Mouse (Mus musculus) liver, embryonic 11.5 days (tissue): ENCODE data around the gene Rrp1b. TPM values are rescaled to one million over a fixed set of nuclear protein-coding genes. Genes with fewer than 3 reads are reported as not detected.
"Not testable (repeated sequence)": the region's sequence is repeated elsewhere in the genome, so short reads cannot be mapped to it uniquely, and the experiment has no call there.

ENCODE experiments used
- ATAC-seq: fragments of 200-750 bp; cut with Nextera tagmentation; replicated peaks from 2 replicates; pipeline ENCODE4 v1.8.0; 2017; ENCODE audit warnings: moderate number of reproducible peaks, mild to moderate bottlenecking, moderate TSS enrichment, moderate library complexity; ENCODE audit not compliant: low FRiP score
- DNase-seq: peaks from one replicate; pipeline ENCODE4 v3.0.0-alpha.2; 2017; ENCODE audit warnings: low spot score
- H3K27ac ChIP-seq: fragments of 300-500 bp; sonication (generic); 2 replicates; pipeline ENCODE4 v1.5.1; 2014; ENCODE audit warnings: mild to moderate bottlenecking, low read depth, low read length, control low read depth
- H3K27me3 ChIP-seq: fragments of 300-500 bp; sonication (generic); replicated peaks from 2 replicates; pipeline ENCODE4 v1.6.1; 2014; ENCODE audit warnings: low read length, mixed read lengths; ENCODE audit not compliant: control insufficient read depth, insufficient read depth
- H3K36me3 ChIP-seq: fragments of 300-500 bp; sonication (generic); 2 replicates; pipeline ENCODE4 v1.6.1; 2014; ENCODE audit warnings: mild to moderate bottlenecking, low read length, moderate library complexity, mixed read lengths; ENCODE audit not compliant: control insufficient read depth, insufficient read depth
- H3K4me1 ChIP-seq: fragments of 300-500 bp; sonication (generic); replicated peaks from 2 replicates; pipeline ENCODE4 v1.6.1; 2014; ENCODE audit warnings: low read length, mixed read lengths; ENCODE audit not compliant: control insufficient read depth, insufficient read depth
- H3K4me2 ChIP-seq: fragments of 300-500 bp; sonication (generic); 2 replicates; pipeline ENCODE4 v1.6.1; 2014; ENCODE audit warnings: mild to moderate bottlenecking, control low read depth, moderate library complexity
- H3K4me3 ChIP-seq: fragments of 300-500 bp; sonication (generic); 2 replicates; pipeline ENCODE4 v1.5.1; 2014; ENCODE audit warnings: low read depth, low read length, control low read depth
- H3K9ac ChIP-seq: fragments of 300-500 bp; sonication (generic); 2 replicates; pipeline ENCODE4 v1.6.1; 2014; ENCODE audit warnings: low read depth, low read length, control low read depth
- H3K9me3 ChIP-seq: fragments of 300-500 bp; sonication (generic); 2 replicates; pipeline ENCODE4 v1.6.1; 2016; ENCODE audit warnings: low read length, inconsistent platforms, mixed read lengths; ENCODE audit not compliant: control insufficient read depth
- whole genome bisulfite sequencing: fragments of 180-500 bp; shearing (Covaris S2); extraction: QIAGEN DNeasy Blood & Tissue Kit; methylation state at CpG from one replicate; pipeline ENCODE4 v1.1.7; 2014; 5-methylcytosine and 5-hydroxymethylcytosine counted together
- polyA plus RNA-seq: library from polyadenylated mRNA; unstranded; fragments of >200 nt; fragmentation: Nextera tagmentation; extraction: Ambion mirVana; gene quantifications from 2 replicates; pipeline ENCODE4 v1.2.1, GENCODE M21; 2014

Rrp1b gene
- polyA plus RNA-seq, 1 experiment from 2014 or later = 75.2 TPM

- H3K27ac ChIP-seq = no peak overlapping the region
- no peak overlapping the region for H3K9ac ChIP-seq
- H3K4me1 ChIP-seq = peaks cover 5% of the 10 kb centered on the region
- no peak overlapping the region for H3K4me3 ChIP-seq
- DNase-seq (no peak), ATAC-seq (no peak)
- H3K36me3 ChIP-seq = no peaks in the 10 kb centered on the region
- H3K9me3 ChIP-seq = no peaks in the 10 kb centered on the region
- no peak overlapping the region for H3K4me2 ChIP-seq
- 91% methylated on average over 2 of the region's 2 CpGs for WGBS
- H3K27me3 ChIP-seq = no peaks in the 10 kb centered on the region
Observed at GRCm38 (mm10) chr17:32087069-32087468, 51.2 kb downstream of the Rrp1b start.

GRCm38 (mm10) chr17:32091032-32091363 lies 55.1 kb downstream of the Rrp1b start:
- 6% methylated on average over 1 of the region's 1 CpGs for WGBS
- H3K9ac ChIP-seq = peak overlapping the region; percentile 68

GRCm38 (mm10) chr17:32091364-32092240 lies 55.7 kb downstream of the Rrp1b start:
- not testable (repeated sequence) for H3K4me1 ChIP-seq, H3K27me3 ChIP-seq, H3K9me3 ChIP-seq, H3K36me3 ChIP-seq
- ATAC-seq (peak; percentile 93), DNase-seq (peak; percentile 90)
- WGBS = 11% methylated on average over 14 of the region's 16 CpGs
- peak overlapping the region; percentile 68 for H3K9ac ChIP-seq
- H3K4me2 ChIP-seq = peak overlapping the region; percentile 68
- H3K4me3 ChIP-seq = peak overlapping the region; percentile 40
- peak overlapping the region; percentile 84 for H3K27ac ChIP-seq

More at GRCm38 (mm10) chr17:32091032-32091363, 55.1 kb downstream of the Rrp1b start:
- Histone ChIP-seq H3K4me1 (peaks cover 6% of the 10 kb centered on the region), H3K27ac (peak overlapping the region; percentile 84), H3K4me2 (peak overlapping the region; percentile 68), H3K27me3 (no peaks in the 10 kb centered on the region), H3K36me3 (no peaks in the 10 kb centered on the region), H3K9me3 (no peaks in the 10 kb centered on the region), H3K4me3 (peak overlapping the region; percentile 40)
- DNase-seq = no peak
- no peak; the same call in 1 of the 2 replicates for ATAC-seq

GRCm38 (mm10) chr17:32092241-32092619 lies 56.3 kb downstream of the Rrp1b start:
- peak; percentile 80 for ATAC-seq
- Histone ChIP-seq H3K9ac (peak overlapping the region; percentile 32; the same call in 1 of the 2 replicates), H3K27ac (peak overlapping the region; percentile 84), H3K4me1 (peaks cover 6% of the 10 kb centered on the region), H3K4me3 (no peak overlapping the region), H3K9me3 (no peaks in the 10 kb centered on the region), H3K4me2 (peak overlapping the region; percentile 68), H3K27me3 (no peaks in the 10 kb centered on the region), H3K36me3 (no peaks in the 10 kb centered on the region)
- DNase-seq = no peak
- WGBS = 78% methylated on average over 1 of the region's 1 CpGs

GRCm38 (mm10) chr17:32092895-32093294 lies 57.0 kb downstream of the Rrp1b start:
- H3K9me3 ChIP-seq = no peaks in the 10 kb centered on the region
- H3K9ac ChIP-seq = no peak overlapping the region
- peaks cover 6% of the 10 kb centered on the region for H3K4me1 ChIP-seq
- ATAC-seq = no peak
- no peak overlapping the region for H3K4me3 ChIP-seq
- no peaks in the 10 kb centered on the region for H3K36me3 ChIP-seq
- no peak overlapping the region for H3K27ac ChIP-seq
- WGBS = 81% methylated on average over 5 of the region's 5 CpGs
- no peak overlapping the region for H3K4me2 ChIP-seq
- DNase-seq = no peak
- H3K27me3 ChIP-seq = no peaks in the 10 kb centered on the region

GRCm38 (mm10) chr17:32097676-32098075 lies 61.8 kb downstream of the Rrp1b start:
- H3K36me3 ChIP-seq = no peaks in the 10 kb centered on the region
- 0 out of 2 replicates have a peak, but pooled peaks cover 3% of the 10 kb centered on the region for H3K27me3 ChIP-seq
- H3K4me1 ChIP-seq = peaks cover 13% of the 10 kb centered on the region
- DNase-seq = no peak
- ATAC-seq = no peak
- H3K9me3 ChIP-seq = no peaks in the 10 kb centered on the region
- no peak overlapping the region for H3K4me3 ChIP-seq
- H3K4me2 ChIP-seq = no peak overlapping the region
- 65% methylated on average over 1 of the region's 1 CpGs for WGBS
- no peak overlapping the region for H3K9ac ChIP-seq
- no peak overlapping the region for H3K27ac ChIP-seq

- H3K27me3 ChIP-seq, DNase-seq, H3K27ac ChIP-seq, H3K4me2 ChIP-seq, H3K9me3 ChIP-seq, H3K4me3 ChIP-seq, H3K36me3 ChIP-seq, ATAC-seq, H3K9ac ChIP-seq: not testable (repeated sequence)
- peaks cover 13% of the 10 kb centered on the region for H3K4me1 ChIP-seq
- WGBS = 85% methylated on average over 6 of the region's 6 CpGs
Observed at GRCm38 (mm10) chr17:32098905-32099304, 63.0 kb downstream of the Rrp1b start.

- Histone ChIP-seq H3K36me3 (no peaks in the 10 kb centered on the region), H3K27me3 (0 out of 2 replicates have a peak, but pooled peaks cover 3% of the 10 kb centered on the region), H3K4me3 (peak overlapping the region; percentile 62), H3K9ac (peak overlapping the region; percentile 82), H3K9me3 (no peaks in the 10 kb centered on the region), H3K27ac (0 out of 2 replicates have a peak overlapping the region, but pooled peaks have one; percentile 62), H3K4me2 (peak overlapping the region; percentile 99), H3K4me1 (peaks cover 13% of the 10 kb centered on the region)
- ATAC-seq = peak; percentile 27; the same call in 1 of the 2 replicates
- DNase-seq = no peak
- WGBS = 29% methylated on average over 8 of the region's 8 CpGs
Observed at GRCm38 (mm10) chr17:32099574-32099942, 63.7 kb downstream of the Rrp1b start.
